Mouse (Mus musculus) liver, embryonic 12.5 days (tissue): ENCODE data around the gene Wdr95. TPM values are rescaled to one million over a fixed set of nuclear protein-coding genes. Genes with fewer than 3 reads are reported as not detected.

Experiments
- ATAC-seq: fragments of 200-750 bp; cut with Nextera tagmentation; 2 replicates; pipeline ENCODE4 v1.8.0; 2017; ENCODE audit warnings: moderate number of reproducible peaks, mild to moderate bottlenecking, moderate library complexity
- H3K27ac ChIP-seq: fragments of 300-500 bp; sonication (generic); 2 replicates; pipeline ENCODE4 v1.5.1; 2016; ENCODE audit warnings: mild to moderate bottlenecking
- H3K27me3 ChIP-seq: fragments of 300-500 bp; sonication (generic); replicated peaks from 2 replicates; pipeline ENCODE4 v1.6.1; 2016; ENCODE audit warnings: mild to moderate bottlenecking, moderate library complexity
- H3K36me3 ChIP-seq: fragments of 300-500 bp; sonication (generic); 2 replicates; pipeline ENCODE4 v1.6.1; 2016; ENCODE audit warnings: mild to moderate bottlenecking, moderate library complexity
- H3K4me1 ChIP-seq: fragments of 300-500 bp; sonication (generic); 2 replicates; pipeline ENCODE4 v1.6.1; 2016
- H3K4me2 ChIP-seq: fragments of 300-500 bp; sonication (generic); 2 replicates; pipeline ENCODE4 v1.6.1; 2016; ENCODE audit warnings: mild to moderate bottlenecking, moderate library complexity
- H3K4me3 ChIP-seq: fragments of 300-500 bp; sonication (generic); 2 replicates; pipeline ENCODE4 v1.5.1; 2016; ENCODE audit warnings: mild to moderate bottlenecking, moderate library complexity
- H3K9ac ChIP-seq: fragments of 300-500 bp; sonication (generic); 2 replicates; pipeline ENCODE4 v1.6.1; 2016; ENCODE audit warnings: mild to moderate bottlenecking, moderate library complexity
- H3K9me3 ChIP-seq: fragments of 300-500 bp; sonication (generic); replicated peaks from 2 replicates; pipeline ENCODE4 v1.6.1; 2016; ENCODE audit warnings: mild to moderate bottlenecking, moderate library complexity
- WGBS: fragments of 180-500 bp; shearing (Covaris S2); methylation state at CpG from one replicate; pipeline ENCODE4 v1.1.7; 2016; ENCODE audit not compliant: insufficient replicate concordance; 5-methylcytosine and 5-hydroxymethylcytosine counted together
- polyA plus RNA-seq: library from polyadenylated mRNA; unstranded; fragments of >200 nt; fragmentation: Nextera tagmentation; extraction: Ambion mirVana; gene quantifications from 2 replicates; pipeline ENCODE4 v1.2.1, GENCODE M21; 2016

Wdr95 gene
- polyA plus RNA-seq, 1 experiment from 2014 or later = not detected

GRCm38 (mm10) chr5:149637306-149637705, 108.8 kb downstream of the Wdr95 start:
- Histone ChIP-seq H3K4me1 (peaks cover 42% of the 10 kb centered on the region), H3K4me3 (peak overlapping the region; percentile 88), H3K4me2 (peak overlapping the region; percentile 93), H3K27me3 (no peaks in the 10 kb centered on the region), H3K9me3 (no peaks in the 10 kb centered on the region), H3K36me3 (peaks cover 17% of the 10 kb centered on the region), H3K9ac (peak overlapping the region; percentile 69), H3K27ac (0 out of 2 replicates have a peak overlapping the region, but pooled peaks have one; percentile 30)
- no peak for ATAC-seq
- 62% methylated on average over 8 of the region's 8 CpGs for WGBS

GRCm38 (mm10) chr5:149641277-149641892, 112.9 kb downstream of the Wdr95 start:
- WGBS = 64% methylated on average over 8 of the region's 8 CpGs
- H3K4me1 ChIP-seq = peaks cover 43% of the 10 kb centered on the region
- no peaks in the 10 kb centered on the region for H3K36me3 ChIP-seq
- H3K9me3 ChIP-seq = no peaks in the 10 kb centered on the region
- peak; percentile 66 for ATAC-seq
- peak overlapping the region; percentile 27; the same call in 1 of the 2 replicates for H3K4me3 ChIP-seq
- no peaks in the 10 kb centered on the region for H3K27me3 ChIP-seq
- H3K4me2 ChIP-seq = peak overlapping the region; percentile 37
- no peak overlapping the region for H3K9ac ChIP-seq
- H3K27ac ChIP-seq = peak overlapping the region; percentile 43; the same call in 1 of the 2 replicates

- H3K4me3 ChIP-seq = peak overlapping the region; percentile 20; the same call in 1 of the 2 replicates
- no peaks in the 10 kb centered on the region for H3K9me3 ChIP-seq
- H3K36me3 ChIP-seq = no peaks in the 10 kb centered on the region
- no peaks in the 10 kb centered on the region for H3K27me3 ChIP-seq
- peak overlapping the region; percentile 34; the same call in 1 of the 2 replicates for H3K27ac ChIP-seq
- no peak overlapping the region for H3K9ac ChIP-seq
- H3K4me2 ChIP-seq = peak overlapping the region; percentile 37
- ATAC-seq = peak; percentile 57
- 60% methylated on average over 6 of the region's 6 CpGs for WGBS
- H3K4me1 ChIP-seq = peaks cover 50% of the 10 kb centered on the region
Measured at GRCm38 (mm10) chr5:149642366-149642765, 113.9 kb downstream of the Wdr95 start.

GRCm38 (mm10) chr5:149642783-149643509, 114.5 kb downstream of the Wdr95 start:
- peak overlapping the region; percentile 34; the same call in 1 of the 2 replicates for H3K27ac ChIP-seq
- no peaks in the 10 kb centered on the region for H3K36me3 ChIP-seq
- WGBS = 70% methylated on average over 11 of the region's 11 CpGs
- no peaks in the 10 kb centered on the region for H3K9me3 ChIP-seq
- H3K9ac ChIP-seq = peak overlapping the region; percentile 12; the same call in 1 of the 2 replicates
- no peaks in the 10 kb centered on the region for H3K27me3 ChIP-seq
- H3K4me2 ChIP-seq = peak overlapping the region; percentile 37
- no peak for ATAC-seq
- H3K4me3 ChIP-seq = no peak overlapping the region
- H3K4me1 ChIP-seq = peaks cover 53% of the 10 kb centered on the region

GRCm38 (mm10) chr5:149647367-149648115, 119.1 kb downstream of the Wdr95 start:
- Histone ChIP-seq H3K27ac (peak overlapping the region; percentile 91), H3K36me3 (no peaks in the 10 kb centered on the region), H3K9ac (peak overlapping the region; percentile 35; the same call in 1 of the 2 replicates), H3K4me2 (no peak overlapping the region), H3K27me3 (no peaks in the 10 kb centered on the region), H3K4me3 (no peak overlapping the region), H3K4me1 (peaks cover 68% of the 10 kb centered on the region), H3K9me3 (no peaks in the 10 kb centered on the region)
- WGBS = 66% methylated on average over 8 of the region's 8 CpGs
- no peak for ATAC-seq

- peak overlapping the region; percentile 61 for H3K4me2 ChIP-seq
- no peaks in the 10 kb centered on the region for H3K9me3 ChIP-seq
- no peaks in the 10 kb centered on the region for H3K27me3 ChIP-seq
- peaks cover 61% of the 10 kb centered on the region for H3K4me1 ChIP-seq
- H3K27ac ChIP-seq = peak overlapping the region; percentile 91
- no peak for ATAC-seq
- H3K9ac ChIP-seq = peak overlapping the region; percentile 35; the same call in 1 of the 2 replicates
- WGBS = 47% methylated on average over 4 of the region's 4 CpGs
- no peaks in the 10 kb centered on the region for H3K36me3 ChIP-seq
- H3K4me3 ChIP-seq = no peak overlapping the region
Measured at GRCm38 (mm10) chr5:149648196-149648595, 119.7 kb downstream of the Wdr95 start.

- no peaks in the 10 kb centered on the region for H3K9me3 ChIP-seq
- no peaks in the 10 kb centered on the region for H3K27me3 ChIP-seq
- H3K4me1 ChIP-seq = peaks cover 54% of the 10 kb centered on the region
- peak overlapping the region; percentile 66 for H3K9ac ChIP-seq
- H3K4me3 ChIP-seq = 0 out of 2 replicates have a peak overlapping the region, but pooled peaks have one; percentile 24
- peak overlapping the region; percentile 61 for H3K4me2 ChIP-seq
- ATAC-seq = peak; percentile 96
- H3K27ac ChIP-seq = peak overlapping the region; percentile 91
- H3K36me3 ChIP-seq = no peaks in the 10 kb centered on the region
- WGBS = 15% methylated on average over 6 of the region's 6 CpGs
Measured at GRCm38 (mm10) chr5:149648895-149649406, 120.5 kb downstream of the Wdr95 start.

- peaks cover 53% of the 10 kb centered on the region for H3K4me1 ChIP-seq
- H3K4me3 ChIP-seq = 0 out of 2 replicates have a peak overlapping the region, but pooled peaks have one; percentile 24
- H3K27me3 ChIP-seq = no peaks in the 10 kb centered on the region
- peak overlapping the region; percentile 66 for H3K9ac ChIP-seq
- 56% methylated on average over 14 of the region's 14 CpGs for WGBS
- H3K4me2 ChIP-seq = peak overlapping the region; percentile 61
- ATAC-seq = peak; percentile 46
- no peaks in the 10 kb centered on the region for H3K36me3 ChIP-seq
- H3K9me3 ChIP-seq = no peaks in the 10 kb centered on the region
- H3K27ac ChIP-seq = peak overlapping the region; percentile 91
Measured at GRCm38 (mm10) chr5:149649499-149650178, 121.2 kb downstream of the Wdr95 start.

- Histone ChIP-seq H3K4me3 (no peak overlapping the region), H3K9ac (peak overlapping the region; percentile 42), H3K9me3 (no peaks in the 10 kb centered on the region), H3K36me3 (no peaks in the 10 kb centered on the region), H3K4me2 (peak overlapping the region; percentile 61), H3K27me3 (no peaks in the 10 kb centered on the region), H3K4me1 (peaks cover 51% of the 10 kb centered on the region), H3K27ac (peak overlapping the region; percentile 91)
- no peak for ATAC-seq
- 66% methylated on average over 4 of the region's 4 CpGs for WGBS
Measured at GRCm38 (mm10) chr5:149650179-149650553, 121.7 kb downstream of the Wdr95 start.

- ATAC-seq = no peak
- Histone ChIP-seq H3K4me3 (no peak overlapping the region), H3K27me3 (no peaks in the 10 kb centered on the region), H3K9ac (no peak overlapping the region), H3K4me2 (no peak overlapping the region), H3K4me1 (peaks cover 2% of the 10 kb centered on the region), H3K36me3 (no peaks in the 10 kb centered on the region), H3K27ac (no peak overlapping the region), H3K9me3 (no peaks in the 10 kb centered on the region)
- 89% methylated on average over 9 of the region's 9 CpGs for WGBS
Measured at GRCm38 (mm10) chr5:149655636-149656035, 127.2 kb downstream of the Wdr95 start.

GRCm38 (mm10) chr5:149658022-149658421, 129.5 kb downstream of the Wdr95 start:
- 52% methylated on average over 3 of the region's 3 CpGs for WGBS
- Histone ChIP-seq H3K4me2 (no peak overlapping the region), H3K4me3 (no peak overlapping the region), H3K9me3 (peaks cover 7% of the 10 kb centered on the region; the same call in 1 of the 2 replicates), H3K9ac (no peak overlapping the region), H3K27me3 (no peaks in the 10 kb centered on the region), H3K4me1 (no peaks in the 10 kb centered on the region; the same call in 1 of the 2 replicates), H3K36me3 (no peaks in the 10 kb centered on the region), H3K27ac (no peak overlapping the region)
- no peak for ATAC-seq
